Mouse (Mus musculus) Muller cell, postnatal 12 days (primary cell): ENCODE results near the gene Mfap2.
A peak's percentile ranks its signal among the peaks of the same experiment; 100 is the strongest.

Experiments used
- DNase-seq: peaks from one replicate; pipeline ENCODE4 v3.0.0-alpha.2; 2015; ENCODE audit errors: inconsistent ontology term

Gene Mfap2

GRCm38 (mm10) chr4:141010118-141010517, at the start of gene Mfap2:
Gene Mfap2, plus strand, starts transcription at chr4:141010418.
- DNase-seq = no peak

GRCm38 (mm10) chr4:140960781-140961466, 49.3 kb upstream of the Mfap2 start, which contains the start of gene Sdhb:
Gene Sdhb, plus strand, starts transcription at chr4:140961203.
- peak; percentile 97 for DNase-seq

- peak; percentile 40 for DNase-seq
Measured at GRCm38 (mm10) chr4:140961467-140962206, 48.6 kb upstream of the Mfap2 start.

GRCm38 (mm10) chr4:140962207-140962909, 47.9 kb upstream of the Mfap2 start:
- no peak for DNase-seq

DNA sequence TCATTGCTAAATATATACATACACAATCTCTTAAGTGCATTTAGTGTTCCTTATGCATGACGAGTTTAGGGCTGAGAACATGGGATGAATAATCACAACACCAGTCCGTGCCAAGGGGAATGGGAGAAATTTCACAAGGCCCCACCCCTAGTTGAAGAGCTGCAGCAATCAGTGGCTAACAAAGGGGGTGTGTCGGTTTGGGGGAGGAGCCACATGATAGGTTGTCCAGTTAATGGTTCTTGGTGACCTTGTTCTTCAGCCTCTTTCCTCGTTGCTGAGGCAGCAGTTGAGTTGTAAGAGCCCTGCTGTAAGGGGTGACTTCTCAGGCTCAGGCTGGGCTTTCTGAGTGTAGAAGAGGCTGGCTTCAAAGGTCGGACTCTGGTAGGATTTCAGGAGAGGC, 47.3 kb upstream of the Mfap2 start:
- DNase-seq = peak; percentile 67

- no peak for DNase-seq
Measured at GRCm38 (mm10) chr4:140963941-140964597, 46.1 kb upstream of the Mfap2 start.

DNA sequence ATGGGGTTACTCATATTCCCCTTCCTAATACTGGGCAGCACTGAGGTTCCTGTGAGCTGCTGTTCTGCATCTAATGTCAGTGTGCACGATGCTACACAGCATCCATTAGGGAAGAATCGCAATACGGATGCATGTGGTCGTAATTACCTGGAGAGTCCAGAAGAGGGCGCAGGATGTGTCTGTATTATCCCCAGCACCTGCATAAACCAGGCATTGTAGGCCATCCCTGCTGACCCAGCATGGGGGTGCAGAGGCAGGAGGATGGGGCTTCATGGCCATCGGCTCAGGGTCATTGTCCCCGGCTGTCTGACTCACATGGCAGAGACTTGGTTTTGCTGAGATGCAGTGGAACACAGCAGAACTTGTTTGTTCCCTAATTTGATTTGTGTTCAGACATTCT, 45.6 kb upstream of the Mfap2 start:
- DNase-seq = peak; percentile 83

DNA sequence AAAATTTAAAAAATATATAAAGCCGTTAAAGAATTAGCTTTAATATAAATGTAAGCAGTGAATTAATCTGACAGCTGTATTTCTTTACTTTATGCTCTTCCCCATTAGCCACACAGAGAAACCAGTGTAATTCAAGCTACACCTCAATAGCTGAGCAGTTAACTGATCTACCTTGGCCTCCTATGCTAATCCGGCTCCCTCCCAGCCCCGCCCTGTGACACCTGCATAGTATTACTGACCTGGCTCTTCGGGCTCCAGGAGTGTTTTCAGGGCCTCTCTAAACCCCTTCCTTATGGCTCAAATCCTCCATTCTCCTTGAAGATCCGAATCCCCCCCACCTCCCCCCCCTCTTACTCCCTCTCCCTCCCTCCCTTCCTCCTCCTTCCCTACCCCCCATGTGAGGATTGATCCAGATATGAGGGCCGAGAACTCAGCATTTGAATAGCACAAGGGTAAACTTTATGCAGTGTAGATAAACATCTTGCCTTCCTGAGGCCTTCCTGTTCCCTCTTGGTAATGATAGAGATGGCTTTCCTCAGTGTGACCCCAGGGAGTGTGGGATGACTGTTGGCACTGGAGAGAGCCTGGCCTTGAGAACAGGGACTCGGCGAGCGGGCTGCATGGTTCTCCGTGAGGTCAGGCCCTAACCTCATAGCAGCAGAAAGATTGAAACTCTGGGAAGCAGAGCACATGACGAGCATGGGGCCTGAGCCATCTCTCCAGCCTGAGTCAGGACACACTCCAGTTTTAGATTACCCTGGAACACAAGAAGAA, 42.6 kb upstream of the Mfap2 start:
- DNase-seq = no peak

- DNase-seq = no peak
Measured at GRCm38 (mm10) chr4:140971691-140972090, 38.5 kb upstream of the Mfap2 start.

DNA sequence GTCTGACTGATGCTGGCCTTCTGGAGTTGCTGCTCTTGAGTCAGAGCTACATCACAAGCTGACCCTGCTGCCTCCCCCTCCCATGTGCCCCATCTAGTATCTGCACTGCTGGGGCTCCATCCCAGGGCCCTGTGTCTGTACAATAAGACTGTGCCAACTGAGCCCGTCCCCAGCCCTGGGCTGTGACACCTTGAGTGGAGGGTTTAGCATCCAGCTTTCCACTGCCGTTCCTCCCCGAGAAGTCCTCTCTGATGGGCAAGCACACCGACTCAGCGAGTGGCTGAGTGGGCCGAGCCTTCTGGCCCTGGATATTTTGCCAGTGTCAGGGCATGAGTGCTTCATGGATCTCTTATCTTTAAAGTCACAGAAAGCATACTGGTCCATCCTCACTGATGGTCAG, 35.8 kb upstream of the Mfap2 start:
- DNase-seq = no peak

DNA sequence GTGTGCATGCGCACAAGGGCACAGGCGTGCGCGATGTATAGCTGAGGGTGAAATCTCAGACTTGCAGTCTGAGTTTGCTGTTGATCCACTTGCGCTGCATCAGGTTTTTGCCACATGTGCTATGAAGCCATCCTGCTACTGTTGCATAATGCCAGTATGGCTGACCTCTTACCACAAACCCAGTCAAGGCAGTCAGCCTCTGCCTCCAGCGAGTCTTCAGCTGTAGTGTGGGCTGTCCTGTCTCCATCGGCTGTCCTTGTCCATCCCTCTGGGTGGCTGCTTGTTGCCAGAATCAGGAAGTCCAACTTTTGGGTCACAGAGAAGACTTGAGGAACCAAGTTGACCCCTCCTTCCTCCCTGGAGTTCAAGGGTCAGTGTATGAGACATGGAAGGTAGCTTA, 34.9 kb upstream of the Mfap2 start:
- no peak for DNase-seq

DNA sequence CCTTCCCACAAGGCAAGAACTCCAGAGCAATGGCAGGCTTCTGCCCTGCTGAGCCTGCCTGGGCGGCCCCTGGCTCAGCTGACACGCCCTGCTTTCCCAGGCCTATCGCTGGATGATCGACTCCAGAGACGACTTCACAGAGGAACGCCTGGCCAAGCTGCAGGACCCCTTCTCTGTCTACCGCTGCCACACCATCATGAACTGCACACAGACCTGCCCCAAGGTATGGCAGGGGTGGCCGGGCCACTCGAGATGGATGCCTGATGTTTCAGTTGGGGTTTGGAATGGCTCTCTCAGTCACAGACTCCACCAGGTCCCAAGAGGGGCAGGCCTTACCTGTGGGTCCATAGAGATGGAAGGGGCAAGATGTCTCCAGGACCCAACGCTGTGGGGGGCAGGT, 32.9 kb upstream of the Mfap2 start:
- DNase-seq = no peak

- no peak for DNase-seq
Measured at GRCm38 (mm10) chr4:140977886-140978692, 32.1 kb upstream of the Mfap2 start.

- no peak for DNase-seq
Measured at GRCm38 (mm10) chr4:140981605-140982004, 28.6 kb upstream of the Mfap2 start.

DNA sequence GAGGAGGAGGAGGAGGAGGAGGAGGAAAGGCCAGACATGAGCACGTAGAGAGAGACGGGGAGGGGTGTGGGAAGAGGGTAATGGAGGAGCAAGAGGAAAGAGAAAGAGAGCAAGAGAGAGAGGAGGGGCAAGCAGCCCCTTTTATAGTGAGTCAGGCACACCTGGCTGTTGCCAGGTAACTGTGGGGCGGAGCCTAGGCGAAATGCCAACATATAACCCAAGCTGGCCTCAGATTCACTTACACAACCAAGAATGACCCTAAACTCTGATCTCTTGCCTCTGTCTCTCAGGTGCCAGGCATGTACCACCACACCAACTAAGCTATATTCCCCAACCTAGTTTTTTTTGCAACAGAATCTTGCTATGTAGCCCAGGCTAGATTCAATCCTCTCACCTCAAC, 27.4 kb upstream of the Mfap2 start:
- DNase-seq = no peak

DNA sequence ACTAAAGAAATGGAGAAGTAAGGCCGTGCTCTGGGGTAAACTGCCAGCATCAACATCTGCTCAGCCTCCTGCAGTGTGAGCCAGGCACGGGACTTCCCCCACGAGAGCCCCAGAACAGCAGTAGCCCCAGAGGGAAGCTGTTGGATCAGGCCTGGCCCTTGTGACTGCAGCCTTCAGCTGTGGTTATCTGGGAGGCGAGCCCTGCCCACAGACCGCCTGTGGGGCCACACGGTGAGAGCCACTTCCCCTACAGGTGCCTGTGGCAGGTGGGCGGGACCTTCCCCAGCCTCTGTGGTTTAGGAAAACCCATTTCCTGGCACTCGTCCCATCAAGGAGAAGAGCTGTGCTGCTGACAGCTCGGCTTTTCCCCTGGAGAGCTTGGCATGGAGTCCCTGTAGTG, 26.8 kb upstream of the Mfap2 start:
- DNase-seq = peak; percentile 63

DNA sequence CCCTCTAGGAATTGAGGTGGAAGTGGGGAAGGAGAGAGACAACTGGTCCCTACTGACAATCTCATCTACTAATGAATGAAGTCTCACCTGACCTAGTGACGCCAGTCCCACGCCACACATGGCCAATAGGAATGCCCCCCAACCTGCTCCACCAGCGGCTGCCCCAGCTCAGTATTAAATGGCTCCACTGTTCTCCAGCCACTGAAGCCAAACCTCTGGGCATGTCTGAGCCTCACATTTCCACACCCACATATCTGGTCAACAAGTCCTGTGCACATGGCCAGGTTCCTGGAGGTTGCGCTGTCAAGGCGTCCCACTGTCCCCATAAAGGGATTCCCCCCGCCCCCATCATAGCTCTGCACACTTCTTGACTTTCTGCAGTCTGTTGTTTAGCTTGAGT, 25.7 kb upstream of the Mfap2 start:
- DNase-seq = no peak

DNA sequence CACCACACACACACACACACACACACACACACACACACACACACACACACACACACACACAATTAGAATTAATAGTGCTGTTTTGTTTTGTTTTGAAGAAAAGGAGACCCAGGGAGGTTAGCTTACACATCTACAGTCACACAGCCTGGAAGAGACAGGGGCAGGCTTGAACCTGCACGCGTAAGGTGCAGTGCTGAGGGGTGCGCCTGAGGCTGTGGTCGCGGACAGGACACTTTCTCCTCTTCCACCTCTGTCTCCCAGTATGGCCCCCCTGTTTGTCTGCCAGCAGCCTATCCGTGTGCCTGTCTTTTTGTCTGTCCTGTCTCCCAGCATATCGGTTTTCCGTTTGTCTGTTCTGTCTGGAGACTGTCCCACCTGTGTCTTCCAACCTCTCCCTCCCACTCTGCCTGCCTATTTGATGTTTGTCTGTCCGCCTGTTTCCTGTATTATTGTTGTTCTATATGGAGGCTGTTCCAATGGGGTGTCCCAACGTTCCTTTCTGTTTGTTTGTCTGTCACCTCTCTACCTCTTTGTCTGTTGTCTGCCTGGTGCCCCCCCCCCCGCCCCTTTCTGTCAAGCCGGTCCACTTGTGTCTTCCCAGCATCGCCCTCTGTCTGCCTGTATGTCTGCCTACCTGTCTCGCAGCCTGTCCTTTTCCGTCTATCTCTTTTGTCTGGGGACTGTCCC, 24.1 kb upstream of the Mfap2 start:
- DNase-seq = no peak

DNA sequence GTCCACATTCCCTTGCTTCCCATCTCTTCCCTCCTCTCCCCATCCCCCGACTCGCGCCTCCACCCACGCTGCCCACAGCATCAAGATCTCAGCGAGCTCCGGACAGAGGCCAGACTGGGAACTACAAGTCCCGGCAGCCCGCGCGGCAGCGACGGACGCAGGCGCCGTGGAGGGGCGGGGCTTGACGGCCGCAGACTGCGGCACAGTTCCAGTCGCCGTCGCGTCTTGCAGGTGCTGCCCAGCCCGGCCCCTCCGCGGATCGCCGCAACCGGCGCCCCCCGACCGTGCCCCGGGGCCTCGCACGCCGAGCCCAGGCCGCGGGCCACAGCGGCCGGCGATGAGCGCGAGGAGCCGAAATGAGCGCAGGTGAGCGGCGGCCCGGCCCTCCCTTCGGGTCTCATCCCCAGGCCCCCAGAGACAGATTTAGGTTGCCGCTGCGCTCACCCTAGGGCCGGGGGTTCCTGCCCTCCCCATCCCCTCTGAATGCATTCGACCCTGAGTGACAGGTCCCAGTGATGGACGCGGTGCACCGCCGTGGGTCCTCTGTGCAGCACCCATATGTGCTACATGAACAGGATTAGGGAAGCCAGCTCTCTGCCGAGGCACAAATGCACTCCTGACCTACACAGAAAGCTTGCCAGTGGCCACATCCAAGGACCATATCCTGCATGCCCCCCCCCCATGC, 23.4 kb upstream of the Mfap2 start, which contains the start of gene Atp13a2:
Gene Atp13a2, plus strand, starts transcription at position 163 of the 685 bp plus-strand sequence.
- peak; percentile 92 for DNase-seq
